8 mouse cellular contexts compared by ENCODE assay signal in the genomic region with DNA sequence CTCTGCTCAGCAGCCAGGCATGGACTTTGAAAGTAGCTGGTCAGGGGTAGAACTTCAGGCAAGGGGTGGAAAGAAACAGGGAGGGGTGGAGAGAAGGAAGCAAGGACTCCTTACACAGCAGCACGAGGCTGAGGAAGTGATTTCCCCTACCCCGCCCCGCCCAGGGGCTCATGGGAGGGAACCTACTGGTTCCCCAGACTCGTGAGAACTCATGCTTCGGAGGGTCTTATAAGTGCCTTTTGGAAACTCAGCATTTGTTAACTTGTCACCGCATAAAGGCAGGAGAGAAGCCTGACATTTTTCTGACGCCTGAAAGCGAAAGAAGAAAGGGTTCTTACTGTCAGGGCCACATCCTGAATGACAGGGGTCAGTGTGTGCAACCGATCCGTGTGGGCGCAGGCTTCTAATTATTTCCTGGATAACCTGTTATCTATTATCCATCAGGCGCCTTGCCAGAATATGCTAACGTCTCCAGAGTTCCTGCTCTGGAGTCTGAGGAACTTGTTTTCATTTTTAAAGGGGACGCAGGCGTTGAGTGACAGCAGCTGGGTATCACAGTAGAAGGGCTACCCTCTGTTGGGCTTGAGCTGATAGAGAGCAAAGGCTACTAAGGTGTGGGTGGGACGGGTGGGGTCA.
DNase-seq lines count a peak whose midpoint lies in the region; ATAC-seq and TF ChIP-seq lines count a peak whose summit lies in the region.

No protein-coding gene starts in this region.

- peak overlapping the region; percentile 16 for H3K4me3 ChIP-seq in intestine, postnatal 0 days (ENCODE audit: low read depth, low read length)
- H3K4me3 ChIP-seq in lung, adult 2 months (replicated peaks; ENCODE audit: extremely low read depth, low read depth, low read length): peak overlapping the region; percentile 48
- peak overlapping the region; percentile 41 for H3K4me3 ChIP-seq in small intestine, adult 2 months (ENCODE audit: low read depth, low read length)

- no peaks in the 10 kb centered on the region for H3K36me3 ChIP-seq in intestine, postnatal 0 days (ENCODE audit: control insufficient read depth, insufficient read depth)
- no peaks in the 10 kb centered on the region for H3K36me3 ChIP-seq in small intestine, adult 2 months (ENCODE audit: control insufficient read depth, insufficient read depth, low read length)

- H3K9me3 ChIP-seq in intestine, postnatal 0 days (ENCODE audit: control insufficient read depth): no peaks in the 10 kb centered on the region

- peak overlapping the region; percentile 36; the same call in 1 of the 2 replicates for H3K27ac ChIP-seq in intestine, postnatal 0 days (ENCODE audit: low read depth, low read length)
- H3K27ac ChIP-seq in small intestine, adult 2 months (ENCODE audit: insufficient read depth, low read depth, low read length): peak overlapping the region; percentile 89

- TF ChIP-seq CTCF in intestine, postnatal 0 days (IDR thresholded peaks at IDR 0.05; ENCODE audit: low read depth): no peak
- TF ChIP-seq CTCF in lung, adult 2 months (IDR thresholded peaks at IDR 0.05; ENCODE audit: insufficient read depth, low read length): no peak
- no peak for TF ChIP-seq CTCF in small intestine, adult 2 months (IDR thresholded peaks at IDR 0.05; ENCODE audit: extremely low read depth, insufficient read length, insufficient replicate concordance, low read depth, low read length)

- H3K27me3 ChIP-seq in intestine, postnatal 0 days (replicated peaks; ENCODE audit: control insufficient read depth, insufficient read depth, low read length): peaks cover 12% of the 10 kb centered on the region; the same call in 1 of the 2 replicates
- no peaks in the 10 kb centered on the region for H3K27me3 ChIP-seq in small intestine, adult 2 months (ENCODE audit: control insufficient read depth, insufficient read depth, low read length)

- 0 out of 2 replicates have a peak, but pooled peaks cover 8% of the 10 kb centered on the region for H3K4me1 ChIP-seq in intestine, postnatal 0 days (replicated peaks; ENCODE audit: control insufficient read depth, insufficient read depth, low read length)
- 0 out of 2 replicates have a peak, but pooled peaks cover 2% of the 10 kb centered on the region for H3K4me1 ChIP-seq in lung, adult 2 months (ENCODE audit: control insufficient read depth, insufficient read depth, low read length)
- peaks cover 28% of the 10 kb centered on the region; the same call in 1 of the 2 replicates for H3K4me1 ChIP-seq in small intestine, adult 2 months (ENCODE audit: control insufficient read depth, insufficient read depth, insufficient read length, low read length)

- intact Hi-C loops in left cerebral cortex, postnatal 36 days (cut with DNase I): no loop called here

- peak; percentile 87 for DNase-seq in A20 (ENCODE audit: low read depth, low spot score)
- peak; percentile 61 for DNase-seq in Muller cell, postnatal 12 days (ENCODE audit: inconsistent ontology term)
- peak; percentile 27 for DNase-seq in lung, adult 2 months
- no peak for DNase-seq in cerebellum, adult 18-20 months
- no peak for DNase-seq in left cerebral cortex, postnatal 36 days (ENCODE audit: low spot score in 2 of 2)

- 22% methylated on average over 16 of the region's 16 CpGs for WGBS in intestine, postnatal 0 days
- 8% methylated on average over 16 of the region's 16 CpGs for WGBS in lung, adult 2 months
- 5% methylated on average over 16 of the region's 16 CpGs for WGBS in small intestine, adult 2 months

- peak overlapping the region; percentile 58 for H3K4me2 ChIP-seq in intestine, postnatal 0 days (replicated peaks; ENCODE audit: low read depth)

- TF ChIP-seq POLR2A in lung, adult 2 months (IDR thresholded peaks at IDR 0.05; ENCODE audit: borderline replicate concordance, extremely low read depth, low read depth, low read length): no peak
- TF ChIP-seq POLR2A in small intestine, adult 2 months (IDR thresholded peaks at IDR 0.05; ENCODE audit: low read depth, low read length): no peak

- H3K9ac ChIP-seq in intestine, postnatal 0 days (ENCODE audit: low read depth, low read length): no peak overlapping the region

- ATAC-seq in granulocyte monocyte progenitor cell, adult 5-6 weeks (replicated peaks; ENCODE audit: poor library complexity, severe bottlenecking): peak; percentile 88
- peak; percentile 75 for ATAC-seq in intestine, postnatal 0 days

Comparison
In these comparisons a context has a peak if more than half of its experiments do, and no peak if none do; other contexts are left out.
1. DNase-seq: peak in A20 (single experiment), Muller cell, postnatal 12 days (single experiment) and lung, adult 2 months (single experiment); none in cerebellum, adult 18-20 months (0 of 2) and left cerebral cortex, postnatal 36 days (0 of 2).
2. Peak in every context shown above with its lines, with median percentiles within 50 percentile points of each other: H3K4me3 ChIP-seq.